Mouse (Mus musculus) granulocyte monocyte progenitor cell, adult 5-6 weeks (primary cell): ENCODE results near the gene Csrnp1. TPM values are rescaled to one million over a fixed set of nuclear protein-coding genes. Genes with fewer than 3 reads are reported as not detected.

Source experiments
- ATAC-seq: replicated peaks from 2 replicates; pipeline ENCODE4 v1.8.0; 2016; ENCODE audit warnings: mild to moderate bottlenecking, moderate TSS enrichment, inconsistent platforms; ENCODE audit not compliant: poor library complexity, severe bottlenecking
- total RNA-seq, 2 experiments: library from RNA; stranded (forward) in 1 of 2; stranded (reverse) in 1 of 2; fragments of 200-712, 200-1000 nt in 1 of 2; fragments of >200 nt in 1 of 2; fragmentation: Nextera tagmentation in 1 of 2; gene quantifications; 2 replicates each; pipeline ENCODE4 v1.2.3; 2014 to 2017

Gene Csrnp1
- total RNA-seq, 2 experiments from 2014 or later = 1.3 to 8.8 TPM

DNA sequence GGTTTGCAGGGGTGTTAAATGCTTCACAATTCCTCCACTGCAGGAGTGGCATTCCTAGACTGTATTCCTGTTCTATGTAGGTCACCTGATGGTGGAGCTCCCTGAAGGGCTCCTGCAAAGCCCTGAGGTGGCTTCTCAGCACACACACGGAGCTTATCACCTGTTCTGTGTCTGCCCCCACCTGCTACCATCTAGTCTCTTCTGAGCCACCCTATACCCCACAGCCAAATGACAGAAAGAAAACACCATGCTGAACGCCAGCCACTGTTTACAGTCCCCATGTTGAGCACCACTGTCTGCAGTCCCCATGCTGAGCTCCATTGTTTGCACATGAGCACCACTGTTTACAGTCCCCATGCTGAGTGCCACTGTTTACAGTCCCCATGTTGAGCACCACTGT, 4.7 kb downstream of the Csrnp1 start:
- no peak for ATAC-seq

- ATAC-seq = peak; percentile 25; the same call in 1 of the 2 replicates
These were observed 5.5 kb downstream of the Csrnp1 start for GRCm38 (mm10) chr9:119978811-119979441.

GRCm38 (mm10) chr9:119978151-119978810, 6.2 kb downstream of the Csrnp1 start:
- ATAC-seq = no peak; the same call in 1 of the 2 replicates

DNA sequence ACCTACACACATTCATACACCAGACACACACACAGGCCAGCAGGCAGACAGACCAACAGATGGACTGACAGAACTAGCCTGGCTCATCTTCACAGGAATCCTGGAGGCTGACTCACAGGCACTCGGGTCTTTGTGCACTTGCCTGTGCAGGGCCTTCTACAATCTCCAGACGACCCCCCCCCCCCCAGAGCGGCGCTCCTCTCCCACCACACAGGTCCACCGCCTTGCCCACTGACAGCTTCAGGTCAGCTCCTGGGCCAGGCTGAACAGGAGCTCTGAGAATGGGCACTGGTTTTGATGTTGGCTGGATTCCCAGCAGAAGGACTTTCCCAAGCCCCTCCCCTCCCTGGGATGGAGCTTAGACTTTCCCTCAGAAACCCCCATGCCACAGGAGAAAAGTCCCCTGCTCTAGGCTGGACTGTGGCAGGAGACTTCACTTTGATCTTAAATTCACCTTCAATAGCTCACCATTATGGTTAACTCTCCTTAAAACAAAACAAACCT, 6.8 kb downstream of the Csrnp1 start:
- ATAC-seq = no peak

DNA sequence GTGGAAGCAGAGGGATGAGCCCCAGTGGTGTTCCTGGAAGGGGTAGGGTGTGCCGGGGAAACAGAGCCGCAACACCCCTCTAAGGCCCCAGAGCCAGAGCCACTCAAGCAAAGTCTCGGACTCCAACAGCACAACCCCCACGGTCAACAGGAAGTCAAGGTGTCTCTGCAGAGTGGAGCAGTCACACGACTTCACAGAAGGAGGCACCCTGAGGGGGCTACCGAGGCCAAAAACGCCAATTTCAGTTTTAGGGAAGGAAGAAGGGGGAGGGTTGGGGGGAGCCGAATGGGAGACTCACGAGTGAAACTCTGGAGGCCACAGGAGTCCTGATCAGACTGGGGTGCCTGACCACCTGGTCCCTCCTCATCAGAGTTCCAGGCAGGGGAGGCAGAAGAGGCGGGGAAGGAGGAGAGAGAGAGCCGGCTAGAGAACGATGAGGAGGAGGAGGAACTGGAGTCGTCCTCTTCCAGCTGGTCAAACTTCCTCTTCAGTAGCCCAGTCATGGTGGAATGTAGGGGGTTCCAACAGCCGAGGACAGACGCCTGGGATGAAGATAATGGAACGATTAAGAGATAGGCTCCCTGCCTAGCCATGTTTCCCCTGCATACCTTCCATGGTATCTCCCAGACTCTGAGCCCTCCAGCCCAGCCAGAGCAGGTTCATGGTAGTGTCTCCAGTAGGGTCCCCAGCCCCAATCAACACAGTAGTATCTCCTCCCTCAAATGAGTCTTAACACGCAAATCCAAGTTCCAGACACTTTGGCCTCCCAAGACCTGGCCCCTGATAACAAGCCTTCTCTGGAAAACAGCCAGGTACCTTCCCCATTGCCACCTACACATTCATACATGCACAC, 7.5 kb downstream of the Csrnp1 start:
- ATAC-seq = peak; percentile 30

DNA sequence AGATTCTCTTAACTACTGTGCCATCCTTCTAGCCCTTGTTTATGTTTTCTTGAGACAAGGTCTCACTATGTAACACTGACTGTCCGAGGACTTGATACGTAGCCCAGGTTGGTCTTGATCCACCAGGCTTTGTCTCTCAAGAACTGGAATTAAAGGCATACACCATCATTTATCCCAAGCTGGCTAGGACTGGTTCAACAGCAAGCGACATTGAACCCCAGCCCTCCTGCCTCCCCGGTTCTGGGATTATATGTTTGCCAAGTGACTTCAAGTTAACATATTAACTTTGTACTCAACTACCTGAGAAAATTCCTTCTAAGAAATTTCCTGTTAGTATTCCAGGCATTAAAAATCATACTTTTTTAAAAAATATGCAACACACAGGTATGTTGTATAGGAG, 9.2 kb downstream of the Csrnp1 start:
- no peak for ATAC-seq

DNA sequence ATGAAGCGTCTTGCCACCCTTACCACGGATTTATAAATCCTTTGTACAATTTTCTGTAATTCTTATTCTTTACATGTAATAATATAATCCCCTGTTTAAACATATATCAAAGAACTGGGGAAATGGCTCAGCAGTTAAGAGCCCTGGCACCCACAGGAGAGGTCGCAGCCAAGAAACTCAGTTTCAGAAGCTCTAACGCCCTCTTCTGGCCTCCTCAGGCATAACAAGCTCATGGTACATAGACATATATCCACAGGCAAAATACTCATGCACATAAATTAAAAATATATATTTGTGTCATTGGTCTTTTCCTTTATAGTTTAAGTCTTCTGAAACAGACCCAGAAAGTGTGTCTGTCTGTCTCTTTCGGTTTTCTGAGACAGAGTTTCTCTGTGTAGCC, 9.8 kb downstream of the Csrnp1 start:
- no peak for ATAC-seq

DNA sequence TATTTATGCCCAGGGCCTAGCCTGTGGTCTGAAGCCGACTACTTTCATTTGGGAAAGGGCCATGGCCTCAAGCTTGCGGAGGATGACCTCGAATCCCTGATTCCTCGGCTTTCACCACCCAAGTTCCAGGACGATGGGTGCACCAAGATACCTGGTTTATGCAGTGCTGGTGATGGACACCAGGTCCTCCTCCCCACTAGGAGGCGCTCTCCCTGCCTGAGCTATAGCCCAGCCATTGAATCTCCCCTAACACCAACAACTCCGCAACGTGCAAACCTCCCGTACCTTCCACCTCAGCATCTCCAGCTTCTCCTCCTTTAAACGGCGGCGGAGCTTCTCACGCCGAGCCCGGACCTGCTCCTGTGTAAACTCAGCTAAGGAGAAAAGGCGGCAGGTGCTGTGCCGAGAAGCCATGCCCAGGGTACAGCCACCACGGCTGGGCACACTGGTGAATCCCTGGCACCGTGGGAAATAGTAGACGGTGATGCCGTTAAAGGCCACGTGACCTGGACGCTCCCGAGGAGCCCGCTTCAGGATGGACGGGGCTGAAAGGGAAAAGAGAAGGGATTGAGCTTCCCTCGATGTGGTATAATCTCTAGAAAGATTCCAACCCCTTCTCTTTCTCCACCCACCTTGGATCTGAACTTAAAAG, 10.5 kb downstream of the Csrnp1 start:
- ATAC-seq = no peak

- ATAC-seq = no peak
These were observed 11.2 kb downstream of the Csrnp1 start for GRCm38 (mm10) chr9:119973281-119973680.

- no peak for ATAC-seq
These were observed 11.9 kb downstream of the Csrnp1 start for GRCm38 (mm10) chr9:119972582-119972981.

DNA sequence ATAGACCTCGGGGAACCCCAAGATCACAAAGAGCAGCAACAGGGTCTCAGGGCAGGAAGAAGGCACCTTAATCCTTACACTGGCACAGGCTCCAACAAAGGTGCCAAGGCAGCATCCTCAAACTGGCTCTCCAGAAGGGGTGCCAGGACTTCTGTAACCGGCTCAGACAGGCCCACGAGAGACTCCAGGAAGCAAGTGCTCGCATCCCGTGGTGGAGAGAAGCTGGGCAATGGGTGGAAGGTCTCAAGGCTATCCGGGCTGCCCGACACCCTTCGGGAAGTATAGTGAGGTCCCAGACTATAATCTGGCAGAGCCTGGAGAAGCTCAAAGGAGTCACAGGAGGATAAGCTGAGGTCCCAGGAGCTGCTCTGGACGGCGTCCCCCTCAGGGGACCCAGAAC, 12.3 kb downstream of the Csrnp1 start:
- ATAC-seq = no peak

- no peak for ATAC-seq
These were observed 13.4 kb downstream of the Csrnp1 start for GRCm38 (mm10) chr9:119970763-119971656.

GRCm38 (mm10) chr9:119970221-119970620, 14.2 kb downstream of the Csrnp1 start:
- peak; percentile 52; the same call in 1 of the 2 replicates for ATAC-seq

DNA sequence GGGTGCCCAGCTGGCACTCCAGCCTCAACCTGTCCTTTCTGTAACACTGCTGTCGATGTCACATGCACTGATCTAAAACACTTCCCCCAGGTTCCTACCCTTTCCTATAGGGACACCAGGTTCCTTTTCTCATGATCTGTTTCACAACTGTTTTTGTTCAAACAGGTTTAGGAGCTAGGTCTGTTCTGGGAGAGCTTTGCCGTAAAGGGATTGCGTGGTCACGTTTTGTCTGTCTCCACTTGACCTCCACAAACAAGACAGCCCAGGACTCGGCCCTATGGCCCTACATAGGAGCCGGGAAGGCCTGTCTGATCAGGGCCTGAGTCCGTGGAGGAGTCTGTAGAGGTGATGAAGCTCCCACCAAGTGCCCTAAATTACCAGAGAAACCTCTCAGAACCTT, 14.6 kb downstream of the Csrnp1 start:
- no peak for ATAC-seq

- no peak for ATAC-seq
These were observed 18.1 kb downstream of the Csrnp1 start for GRCm38 (mm10) chr9:119966221-119966910.

DNA sequence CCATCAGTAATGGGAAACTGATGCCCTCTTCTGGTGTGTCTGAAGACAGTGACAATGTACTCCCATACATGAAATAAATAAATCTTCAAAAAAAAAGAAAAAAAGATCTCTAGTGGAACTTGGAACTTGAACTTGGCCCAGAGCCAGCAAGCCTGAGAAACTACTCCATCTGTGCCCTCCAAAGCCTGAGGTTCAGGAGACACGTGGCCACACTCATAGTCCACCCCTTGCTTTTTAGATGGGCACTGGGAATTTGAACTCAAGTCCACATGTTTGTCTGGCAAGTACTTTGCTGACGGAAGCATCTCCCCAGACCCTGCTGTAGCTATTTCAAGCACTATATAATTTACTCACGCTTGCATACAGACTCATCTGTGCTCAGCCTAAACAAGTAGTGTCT, 19.3 kb downstream of the Csrnp1 start:
- ATAC-seq = no peak

- ATAC-seq = no peak
These were observed 20.3 kb downstream of the Csrnp1 start for GRCm38 (mm10) chr9:119964206-119964605.

- ATAC-seq = peak; percentile 94
These were observed 21.3 kb downstream of the Csrnp1 start for GRCm38 (mm10) chr9:119962987-119963667.
